In genomic region chr12:69800586-69800985, GRCm38 (mm10) we compare ENCODE assay signal across 15 mouse cellular contexts.
"Had no signal": no experiment of that assay in that cellular context is flagged by ENCODE, and none has a peak within 500 bp of the region (broad histone marks: within the 10 kb centered on the region; RNA-seq: fewer than 3 reads in every experiment).

No protein-coding gene starts in this region.

- DNase-seq: retina, postnatal 1 day; right cerebral cortex, adult 18-20 months; right cerebral cortex, postnatal 14 days; right cerebral cortex, postnatal 25 days; right cerebral cortex, postnatal 4 days; spleen, adult 18-20 months; thymus, adult 18-20 months; thymus, adult 2 months; thymus, postnatal 14 days; thymus, postnatal 25 days; thymus, postnatal 36 days; thymus, postnatal 4 days had no signal

- H3K4me3 ChIP-seq: neural tube, embryonic 15.5 days; stomach, embryonic 15.5 days had no signal

- H3K27ac ChIP-seq: neural tube, embryonic 15.5 days; stomach, embryonic 15.5 days; stomach, postnatal 0 days had no signal

- H3K27me3 ChIP-seq: neural tube, embryonic 15.5 days; stomach, embryonic 15.5 days had no signal

- H3K4me2 ChIP-seq: neural tube, embryonic 15.5 days; stomach, embryonic 15.5 days had no signal

- H3K4me1 ChIP-seq: neural tube, embryonic 15.5 days; stomach, embryonic 15.5 days had no signal

- H3K9ac ChIP-seq: neural tube, embryonic 15.5 days; stomach, embryonic 15.5 days had no signal

- H3K9me3 ChIP-seq: neural tube, embryonic 15.5 days; stomach, embryonic 15.5 days had no signal
